Mouse (Mus musculus): Measurements from ENCODE around the gene Gm10406.
"Not testable (repeated sequence)": the region's sequence is repeated elsewhere in the genome, so short reads cannot be mapped to it uniquely, and the experiment has no call there.

GRCm38 (mm10) chr14:7044870-7045269 is 17.6 kb upstream of the Gm10406 start, which contains the start of gene Gm3685:
- not testable (repeated sequence) for TF ChIP-seq POLR2A (IDR thresholded peaks at IDR 0.05; ENCODE audit: borderline replicate concordance, control insufficient read depth, low read depth, low read length); CTCF (IDR thresholded peaks at IDR 0.05; ENCODE audit: control insufficient read depth, insufficient read depth, low read length)
